Mouse (Mus musculus) cerebellum, adult 2 months (tissue): ENCODE results near the gene Samd14.

ENCODE experiments used
- CTCF ChIP-seq: fragments of 200-500 bp; IDR thresholded peaks from 2 replicates; pipeline ENCODE4 v1.5.1; 2011; ENCODE audit warnings: low read depth, mild to moderate bottlenecking, control low read depth, low read length, moderate library complexity, borderline replicate concordance; ENCODE audit not compliant: insufficient read depth
- POLR2A ChIP-seq: fragments of 200-500 bp; IDR thresholded peaks from 2 replicates; pipeline ENCODE4 v1.6.1; 2011; ENCODE audit warnings: low read length, control low read depth, borderline replicate concordance; ENCODE audit not compliant: insufficient read depth

DNA sequence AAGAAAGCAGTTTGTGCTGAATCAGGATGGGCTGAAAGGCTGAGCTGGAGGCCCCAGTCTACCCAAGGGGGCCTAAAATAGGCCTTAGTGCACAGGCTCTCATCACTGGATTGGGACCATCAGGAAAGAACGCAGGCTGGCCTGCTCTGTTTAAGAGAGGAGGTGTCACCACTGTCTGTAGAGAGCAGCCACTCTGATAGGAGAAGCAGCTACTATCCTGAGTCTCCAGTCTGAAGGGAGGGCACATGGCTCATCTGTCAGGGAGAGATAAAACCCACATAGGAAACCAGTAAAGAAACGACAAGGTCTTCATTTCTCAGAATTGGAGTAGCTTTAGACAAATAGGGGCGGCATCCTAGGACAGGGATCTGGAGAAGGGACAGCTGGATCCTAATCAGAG lies 2.4 kb downstream of the Samd14 start:
- TF ChIP-seq CTCF (no peak), POLR2A (no peak)
